Mouse (Mus musculus) limb, embryonic 11.5 days (tissue): ENCODE measurements around the gene Oosp1. TPM values are rescaled to one million over a fixed set of nuclear protein-coding genes. Genes with fewer than 3 reads are reported as not detected.

ENCODE experiments used
- ATAC-seq: fragments of 200-750 bp; cut with Nextera tagmentation; 2 replicates; pipeline ENCODE4 v1.8.0; 2017; ENCODE audit warnings: low read depth; ENCODE audit not compliant: insufficient number of reproducible peaks, low FRiP score, low TSS enrichment
- DNase-seq: peaks from one replicate; pipeline ENCODE4 v3.0.0-alpha.2; 2015; ENCODE audit warnings: low spot score
- H3K27ac ChIP-seq: fragments of 300-500 bp; sonication (generic); replicated peaks from 2 replicates; pipeline ENCODE4 v1.5.1; 2014; ENCODE audit warnings: low read depth, mild to moderate bottlenecking, low read length
- H3K27me3 ChIP-seq: fragments of 300-500 bp; sonication (generic); 2 replicates; pipeline ENCODE4 v1.6.1; 2014; ENCODE audit warnings: mild to moderate bottlenecking, low read length, mixed read lengths; ENCODE audit not compliant: control insufficient read depth, insufficient read depth
- H3K36me3 ChIP-seq: fragments of 300-500 bp; sonication (generic); 2 replicates; pipeline ENCODE4 v1.6.1; 2014; ENCODE audit warnings: mild to moderate bottlenecking, low read length, moderate library complexity, mixed read lengths; ENCODE audit not compliant: control insufficient read depth, insufficient read depth
- H3K4me1 ChIP-seq: fragments of 300-500 bp; sonication (generic); 2 replicates; pipeline ENCODE4 v1.6.1; 2014; ENCODE audit warnings: low read length, mixed read lengths; ENCODE audit not compliant: control insufficient read depth, insufficient read depth
- H3K4me2 ChIP-seq: fragments of 300-500 bp; sonication (generic); 2 replicates; pipeline ENCODE4 v1.6.1; 2014; ENCODE audit warnings: low read depth, mild to moderate bottlenecking, moderate library complexity; ENCODE audit not compliant: severe bottlenecking
- H3K4me3 ChIP-seq: fragments of 300-500 bp; sonication (generic); 2 replicates; pipeline ENCODE4 v1.5.1; 2014; ENCODE audit warnings: low read depth, low read length
- H3K9ac ChIP-seq: fragments of 300-500 bp; sonication (generic); 2 replicates; pipeline ENCODE4 v1.6.1; 2014; ENCODE audit warnings: mild to moderate bottlenecking, low read length
- H3K9me3 ChIP-seq: fragments of 300-500 bp; sonication (generic); 2 replicates; pipeline ENCODE4 v1.6.1; 2016; ENCODE audit warnings: low read length; ENCODE audit not compliant: control insufficient read depth
- WGBS: fragments of 180-500 bp; shearing (Covaris S2); extraction: QIAGEN DNeasy Blood & Tissue Kit; methylation state at CpG from one replicate; pipeline ENCODE4 v1.1.7; 2014; 5-methylcytosine and 5-hydroxymethylcytosine counted together
- polyA plus RNA-seq: library from polyadenylated mRNA; unstranded; fragments of >200 nt; fragmentation: Nextera tagmentation; extraction: Ambion mirVana; gene quantifications from 2 replicates; pipeline ENCODE4 v1.2.1, GENCODE M21; 2014

Oosp1 gene
- not detected in 2 replicates for polyA plus RNA-seq

- no peaks in the 10 kb centered on the region for H3K27me3 ChIP-seq
- H3K36me3 ChIP-seq, result no peaks in the 10 kb centered on the region
- ATAC-seq (no peak), DNase-seq (no peak)
- H3K9me3 ChIP-seq, result no peaks in the 10 kb centered on the region
- H3K4me3 ChIP-seq, result no peak within 1 kb of the TSS
- H3K9ac ChIP-seq, result no peak within 1 kb of the TSS
- no peak within 1 kb of the TSS for H3K4me2 ChIP-seq
- WGBS, result 53% methylated on average over 5 of the region's 5 CpGs
- H3K27ac ChIP-seq, result no peak within 1 kb of the TSS
- H3K4me1 ChIP-seq, result no peaks in the 10 kb centered on the region
Observed at GRCm38 (mm10) chr19:11690839-11691238, at the start of gene Oosp1. Gene Oosp1, minus strand, starts transcription at chr19:11691150.

GRCm38 (mm10) chr19:11736455-11736854 lies 45.5 kb upstream of the Oosp1 start:
- no peak for ATAC-seq
- WGBS, result 59% methylated on average over 1 of the region's 1 CpGs
- no peaks in the 10 kb centered on the region for H3K36me3 ChIP-seq
- H3K27me3 ChIP-seq, result no peaks in the 10 kb centered on the region
- H3K4me2 ChIP-seq, result no peak overlapping the region
- no peak overlapping the region for H3K9ac ChIP-seq
- H3K9me3 ChIP-seq, result no peaks in the 10 kb centered on the region
- H3K4me1 ChIP-seq, result no peaks in the 10 kb centered on the region
- DNase-seq, result no peak
- H3K27ac ChIP-seq, result no peak overlapping the region
- no peak overlapping the region for H3K4me3 ChIP-seq

GRCm38 (mm10) chr19:11730278-11730677 lies 39.3 kb upstream of the Oosp1 start:
- H3K4me1 ChIP-seq, result no peaks in the 10 kb centered on the region
- WGBS, result 83% methylated on average over 1 of the region's 1 CpGs
- no peak overlapping the region for H3K4me2 ChIP-seq
- H3K36me3 ChIP-seq, result no peaks in the 10 kb centered on the region
- no peak for ATAC-seq
- H3K27me3 ChIP-seq, result no peaks in the 10 kb centered on the region
- H3K4me3 ChIP-seq, result no peak overlapping the region
- H3K9ac ChIP-seq, result no peak overlapping the region
- DNase-seq, result no peak
- no peak overlapping the region for H3K27ac ChIP-seq
- H3K9me3 ChIP-seq, result no peaks in the 10 kb centered on the region

- Histone ChIP-seq H3K36me3 (no peaks in the 10 kb centered on the region), H3K4me2 (no peak overlapping the region), H3K27me3 (no peaks in the 10 kb centered on the region), H3K4me1 (no peaks in the 10 kb centered on the region), H3K27ac (no peak overlapping the region), H3K9ac (no peak overlapping the region), H3K4me3 (no peak overlapping the region), H3K9me3 (no peaks in the 10 kb centered on the region)
- no peak for DNase-seq
- 91% methylated on average over 5 of the region's 5 CpGs for WGBS
- no peak for ATAC-seq
Observed at GRCm38 (mm10) chr19:11727304-11727703, 36.4 kb upstream of the Oosp1 start.

- DNase-seq (no peak), ATAC-seq (no peak)
- Histone ChIP-seq H3K4me3 (no peak overlapping the region), H3K9ac (no peak overlapping the region), H3K4me1 (no peaks in the 10 kb centered on the region), H3K9me3 (no peaks in the 10 kb centered on the region), H3K36me3 (no peaks in the 10 kb centered on the region), H3K27me3 (no peaks in the 10 kb centered on the region), H3K27ac (no peak overlapping the region), H3K4me2 (no peak overlapping the region)
- WGBS, result 87% methylated on average over 2 of the region's 2 CpGs
Observed at GRCm38 (mm10) chr19:11725915-11726314, 35.0 kb upstream of the Oosp1 start.

GRCm38 (mm10) chr19:11724275-11724674 lies 33.3 kb upstream of the Oosp1 start:
- H3K9me3 ChIP-seq, result no peaks in the 10 kb centered on the region
- H3K27ac ChIP-seq, result no peak overlapping the region
- 89% methylated on average over 6 of the region's 6 CpGs for WGBS
- H3K36me3 ChIP-seq, result no peaks in the 10 kb centered on the region
- H3K27me3 ChIP-seq, result no peaks in the 10 kb centered on the region
- DNase-seq, result no peak
- no peaks in the 10 kb centered on the region for H3K4me1 ChIP-seq
- H3K4me3 ChIP-seq, result no peak overlapping the region
- no peak overlapping the region for H3K4me2 ChIP-seq
- ATAC-seq, result no peak
- no peak overlapping the region for H3K9ac ChIP-seq

GRCm38 (mm10) chr19:11723870-11724269 lies 32.9 kb upstream of the Oosp1 start:
- no peaks in the 10 kb centered on the region for H3K4me1 ChIP-seq
- no peak for DNase-seq
- no peak overlapping the region for H3K4me3 ChIP-seq
- no peak overlapping the region for H3K9ac ChIP-seq
- no peaks in the 10 kb centered on the region for H3K36me3 ChIP-seq
- H3K9me3 ChIP-seq, result no peaks in the 10 kb centered on the region
- no peak for ATAC-seq
- H3K27me3 ChIP-seq, result no peaks in the 10 kb centered on the region
- WGBS, result 93% methylated on average over 2 of the region's 2 CpGs
- no peak overlapping the region for H3K4me2 ChIP-seq
- no peak overlapping the region for H3K27ac ChIP-seq

- no peaks in the 10 kb centered on the region for H3K36me3 ChIP-seq
- WGBS, result 85% methylated on average over 3 of the region's 3 CpGs
- no peak overlapping the region for H3K27ac ChIP-seq
- H3K4me1 ChIP-seq, result no peaks in the 10 kb centered on the region
- DNase-seq (no peak), ATAC-seq (no peak)
- H3K4me2 ChIP-seq, result no peak overlapping the region
- no peak overlapping the region for H3K4me3 ChIP-seq
- no peak overlapping the region for H3K9ac ChIP-seq
- H3K27me3 ChIP-seq, result no peaks in the 10 kb centered on the region
- H3K9me3 ChIP-seq, result no peaks in the 10 kb centered on the region
Observed at GRCm38 (mm10) chr19:11720071-11720470, 29.1 kb upstream of the Oosp1 start.

GRCm38 (mm10) chr19:11712451-11712850 lies 21.5 kb upstream of the Oosp1 start:
- WGBS, result 87% methylated on average over 4 of the region's 4 CpGs
- Histone ChIP-seq H3K36me3 (no peaks in the 10 kb centered on the region), H3K4me1 (no peaks in the 10 kb centered on the region), H3K27me3 (no peaks in the 10 kb centered on the region), H3K27ac (no peak overlapping the region), H3K4me2 (no peak overlapping the region), H3K9ac (no peak overlapping the region), H3K9me3 (no peaks in the 10 kb centered on the region), H3K4me3 (no peak overlapping the region)
- DNase-seq (no peak), ATAC-seq (no peak)
